Mouse (Mus musculus): Measurements from ENCODE around the gene Zmym6.
"Not testable (repeated sequence)": the region's sequence is repeated elsewhere in the genome, so short reads cannot be mapped to it uniquely, and the experiment has no call there.

The Zmym6 gene

GRCm38 (mm10) chr4:127076875-127077548 is at the start of gene Zmym6:
Zmym6 (plus strand) TSS chr4:127077383.
- DNase-seq = peak; percentile 95 to 96

- no peak for DNase-seq
Measured at GRCm38 (mm10) chr4:127037158-127037557, 40.0 kb upstream of the Zmym6 start.

DNA sequence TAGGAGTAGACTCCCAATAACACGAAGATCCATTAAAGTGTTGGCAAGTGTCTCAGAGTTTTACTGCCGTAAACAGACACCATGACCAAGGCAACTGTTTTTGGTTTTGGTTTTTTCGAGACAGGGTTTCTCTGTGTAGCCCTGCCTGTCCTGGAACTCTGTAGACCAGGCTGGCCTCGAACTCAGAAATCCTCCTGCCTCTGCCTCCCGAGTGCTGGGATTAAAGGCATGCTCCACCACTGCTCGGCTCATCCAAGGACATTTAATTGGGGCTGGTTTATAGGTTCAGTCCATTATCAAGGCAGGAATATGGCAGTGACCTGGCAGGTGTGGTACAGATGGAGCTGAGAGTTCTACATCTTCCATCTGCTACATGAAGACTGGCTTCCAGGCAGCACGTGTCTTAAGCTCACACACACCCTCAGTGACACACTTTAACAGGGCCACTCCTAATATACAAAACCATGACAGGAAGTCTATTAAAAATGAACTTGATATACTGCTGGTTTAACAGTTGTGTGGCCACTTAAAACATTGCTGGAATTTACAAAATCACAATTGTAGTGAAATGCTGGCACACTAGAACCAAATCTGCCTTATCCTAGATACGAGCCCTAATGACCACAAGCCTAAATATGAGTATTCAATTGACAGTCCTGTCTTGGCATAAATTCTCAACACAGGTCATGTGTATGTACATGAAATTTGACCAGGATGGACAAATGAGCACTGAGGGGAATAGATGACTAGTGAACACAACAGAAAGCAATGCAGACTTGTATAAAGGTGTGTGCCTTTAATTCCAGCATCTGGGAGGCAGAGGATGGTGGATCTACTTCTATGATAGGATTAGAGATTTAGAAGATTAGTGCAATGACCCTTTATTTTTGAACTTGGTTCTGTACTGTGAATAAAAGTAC is 39.0 kb upstream of the Zmym6 start:
- DNase-seq = no peak

- DNase-seq = no peak
Measured at GRCm38 (mm10) chr4:127038828-127039349, 38.3 kb upstream of the Zmym6 start.

DNA sequence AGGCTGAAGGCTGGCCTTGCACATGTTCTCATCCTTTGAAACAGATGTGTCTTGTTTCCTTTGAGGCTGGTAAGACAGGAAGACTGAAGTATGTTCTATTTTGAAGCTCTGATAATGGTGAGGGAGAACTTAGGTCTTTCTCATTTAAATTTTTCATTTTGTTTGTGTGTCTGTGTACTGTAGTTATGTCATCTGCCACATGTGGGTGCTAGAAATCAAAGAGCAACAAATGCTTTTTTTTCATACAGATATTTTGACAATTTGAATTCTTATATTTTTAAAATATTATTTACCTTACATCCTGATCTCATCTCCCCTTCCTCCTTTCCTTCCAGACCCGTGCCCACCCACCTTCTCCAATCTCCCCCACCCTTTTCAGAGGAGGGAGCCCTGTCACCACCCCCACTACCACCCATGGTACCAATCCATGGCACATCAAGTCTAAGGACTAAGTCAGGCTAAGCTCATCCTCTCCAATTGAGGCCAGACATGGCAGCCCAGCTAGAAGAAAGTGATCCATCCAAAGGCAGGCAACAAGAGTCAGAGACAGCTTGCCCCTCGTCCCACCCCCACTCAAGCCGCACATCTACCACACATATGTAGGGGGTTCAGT is 37.2 kb upstream of the Zmym6 start:
- no peak for DNase-seq

GRCm38 (mm10) chr4:127043540-127043939 is 33.6 kb upstream of the Zmym6 start:
- no peak for DNase-seq

- no peak for DNase-seq
Measured at GRCm38 (mm10) chr4:127051121-127051520, 26.1 kb upstream of the Zmym6 start.

DNA sequence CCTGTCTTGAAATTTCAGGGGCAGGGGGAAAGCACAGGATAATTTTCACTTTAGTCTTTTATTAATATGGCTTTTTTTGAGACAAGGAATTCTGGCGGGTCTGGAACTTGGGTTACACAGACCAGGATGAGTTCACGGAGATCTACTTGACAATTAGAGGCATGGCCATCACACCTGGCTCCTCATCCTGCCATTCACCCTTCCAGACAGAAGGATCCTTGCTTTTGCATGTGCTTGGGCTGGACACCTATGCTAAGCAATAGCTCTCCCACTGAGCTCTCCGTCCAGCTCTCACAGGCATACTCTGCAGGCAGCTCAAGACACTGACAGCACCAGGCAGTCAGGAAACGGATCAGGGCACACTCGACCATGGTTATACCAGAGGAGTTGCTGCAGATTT is 24.1 kb upstream of the Zmym6 start:
- no peak for DNase-seq

DNA sequence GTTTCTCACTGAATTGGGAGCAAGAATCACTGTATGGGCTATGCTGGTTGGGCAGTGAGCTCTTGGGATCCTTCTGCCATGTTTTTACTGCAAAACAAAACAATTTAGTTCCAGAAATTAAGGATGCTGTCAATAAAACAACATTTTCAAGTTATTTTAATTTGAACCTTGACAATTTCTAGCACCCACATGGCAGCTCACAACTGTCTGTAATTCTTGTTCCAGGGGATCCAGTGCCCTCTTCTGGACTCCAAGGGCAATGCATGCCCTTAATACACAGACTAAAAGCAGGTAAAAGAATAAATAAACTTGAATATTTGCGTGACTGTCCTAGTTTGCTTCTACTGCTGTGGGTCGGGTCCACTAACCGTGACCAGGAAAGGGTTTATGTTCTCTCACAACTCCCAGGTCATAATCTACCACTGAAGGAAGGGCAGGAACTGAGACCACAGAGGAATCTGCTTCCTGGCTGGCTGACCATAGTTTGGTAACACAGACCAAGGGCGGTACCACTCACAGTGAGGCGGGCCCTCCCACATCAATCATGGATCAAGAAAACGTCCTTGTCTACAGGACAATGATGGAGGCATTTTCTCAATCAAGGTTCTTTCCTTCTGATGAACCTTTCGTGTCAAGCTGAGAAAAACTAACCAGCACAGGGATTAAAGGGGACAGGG is 22.5 kb upstream of the Zmym6 start:
- DNase-seq = no peak

- DNase-seq = peak; percentile 91 to 92
Measured at GRCm38 (mm10) chr4:127060585-127061290, 16.4 kb upstream of the Zmym6 start, which contains the start of gene Zmym1. Zmym1 (minus strand) TSS chr4:127061152.

GRCm38 (mm10) chr4:127064051-127064450 is 13.1 kb upstream of the Zmym6 start:
- no peak for DNase-seq

DNA sequence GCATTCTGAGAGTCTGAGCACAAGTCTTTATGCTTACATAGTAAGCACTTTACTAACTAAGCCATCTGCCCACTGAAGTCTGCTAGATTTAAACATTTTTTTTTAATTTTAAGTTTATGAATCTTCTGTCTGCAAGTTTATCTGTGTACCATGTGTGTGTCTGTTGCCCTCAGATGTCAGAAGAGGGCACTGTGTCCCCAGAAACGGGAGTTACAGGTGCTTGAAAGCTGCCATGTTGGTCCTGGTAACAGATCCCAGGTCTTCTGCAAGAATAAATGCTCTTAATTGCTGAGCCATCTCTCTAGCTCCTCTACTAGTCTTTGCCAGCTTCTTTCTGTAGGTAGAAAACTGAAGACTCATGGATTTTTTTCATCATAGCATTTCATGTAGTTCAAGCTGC is 2.3 kb upstream of the Zmym6 start:
- DNase-seq = no peak

DNA sequence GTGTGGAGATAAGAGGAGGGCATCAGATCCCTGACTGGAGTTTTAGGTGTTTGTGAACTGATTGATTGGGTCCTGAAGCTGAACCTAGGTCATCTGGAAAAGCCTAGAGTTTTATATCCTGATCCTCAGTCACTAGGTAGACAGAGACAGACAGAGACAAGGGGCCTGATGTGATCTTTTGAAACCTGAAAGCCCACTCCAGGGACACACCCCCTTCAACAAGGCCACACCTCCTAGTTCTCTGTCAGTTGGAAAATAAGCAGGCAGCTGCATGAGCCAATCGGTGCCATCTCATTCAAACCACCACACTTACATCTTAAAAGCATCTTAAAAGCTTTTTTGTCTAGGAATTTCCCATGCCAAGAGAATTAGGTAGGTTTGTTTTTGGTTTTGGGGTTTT is 3.6 kb downstream of the Zmym6 start:
- no peak for DNase-seq

- no peak for DNase-seq
Measured at GRCm38 (mm10) chr4:127083131-127083530, 5.9 kb downstream of the Zmym6 start.

GRCm38 (mm10) chr4:127085761-127086160 is 8.6 kb downstream of the Zmym6 start:
- DNase-seq = no peak

GRCm38 (mm10) chr4:127091188-127091587 is 14.0 kb downstream of the Zmym6 start:
- no peak for DNase-seq

GRCm38 (mm10) chr4:127095090-127095489 is 17.9 kb downstream of the Zmym6 start:
- DNase-seq = no peak

GRCm38 (mm10) chr4:127099552-127099951 is 22.4 kb downstream of the Zmym6 start:
- DNase-seq = not testable (repeated sequence)

DNA sequence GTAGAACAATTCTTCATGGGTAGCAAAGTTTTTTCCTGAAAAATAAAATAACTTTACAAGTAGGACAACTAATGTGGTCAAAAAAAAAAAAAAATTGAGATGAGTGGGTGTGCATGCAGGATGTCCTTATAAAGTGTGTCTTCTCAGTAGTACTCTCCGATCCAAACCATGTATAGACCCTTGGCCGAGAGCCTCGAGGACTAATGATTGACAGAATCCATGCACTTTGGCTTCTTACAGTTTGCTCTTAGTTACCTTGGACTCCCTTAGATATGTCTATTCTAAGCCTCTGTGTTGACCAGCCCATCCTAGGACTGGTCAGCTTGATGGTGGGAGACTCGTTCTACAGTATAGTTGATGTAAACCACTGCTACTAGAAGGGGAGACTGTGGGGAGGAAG is 30.4 kb downstream of the Zmym6 start:
- no peak for DNase-seq

DNA sequence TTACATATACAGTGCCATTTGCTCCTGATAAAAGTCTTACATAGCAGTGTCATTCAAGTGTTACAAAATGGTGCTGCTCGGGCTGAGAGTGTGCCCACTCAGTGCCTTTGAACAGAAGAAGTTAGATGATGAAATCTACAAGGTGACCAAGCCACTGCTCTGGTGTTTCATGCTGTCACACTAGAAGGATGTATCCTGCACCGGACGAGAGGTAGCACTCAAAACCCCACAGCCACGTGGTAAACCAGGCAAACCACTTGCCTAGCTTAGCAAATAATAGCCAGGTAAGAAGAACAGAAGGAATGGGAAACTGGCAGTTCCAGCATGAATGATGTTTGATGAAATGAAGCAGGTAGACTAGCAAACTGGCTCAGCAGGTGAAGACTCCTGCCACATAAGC is 33.4 kb downstream of the Zmym6 start:
- no peak for DNase-seq

DNA sequence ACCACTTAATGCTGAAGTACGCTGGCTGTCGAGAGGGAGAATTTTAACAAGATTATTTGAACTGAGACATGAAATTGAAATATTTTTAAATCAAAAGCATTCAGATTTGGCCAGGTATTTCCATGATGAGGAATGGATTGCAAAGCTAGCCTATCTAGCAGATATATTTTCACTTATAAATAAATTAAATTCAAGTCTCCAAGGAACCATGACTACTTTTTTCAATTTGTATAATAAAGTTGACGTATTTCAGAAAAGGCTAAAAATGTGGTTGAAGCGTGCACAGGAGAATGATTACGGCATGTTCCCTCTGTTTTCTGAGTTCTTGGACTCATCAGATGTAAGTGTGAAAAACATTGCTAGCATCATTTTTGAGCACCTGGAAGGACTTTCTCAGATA is 46.2 kb downstream of the Zmym6 start, which contains the start of gene Tmem35b:
Gene Tmem35b (plus strand): TSS at position 301 of the 400 bp plus-strand sequence.
- DNase-seq = no peak

DNA sequence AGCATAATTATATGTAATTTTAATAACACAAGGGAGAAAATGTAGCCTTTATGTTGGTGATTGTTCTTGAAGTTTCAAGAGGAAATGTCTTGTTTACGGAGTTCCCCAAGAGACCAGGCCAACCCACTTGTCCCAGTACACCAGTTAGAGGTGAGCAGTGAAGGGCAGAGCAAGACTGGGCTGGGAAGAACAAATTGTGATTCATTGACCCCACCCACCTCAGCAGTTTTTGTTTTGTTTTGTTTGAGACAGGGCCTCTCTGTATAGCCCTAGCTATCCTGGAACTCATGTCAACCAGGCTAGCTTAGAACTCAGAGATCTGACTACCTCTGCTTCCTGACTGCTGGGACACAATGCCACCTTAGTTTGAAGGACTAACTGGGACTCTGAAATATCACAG is 47.1 kb downstream of the Zmym6 start:
- no peak for DNase-seq
